Mouse (Mus musculus) bone marrow macrophage, adult 2 months (primary cell): ENCODE data around the gene Ptprb.

Source experiments
- CTCF ChIP-seq: IDR thresholded peaks from 2 replicates; pipeline ENCODE4 v1.5.1; 2012; ENCODE audit warnings: low read depth, mild to moderate bottlenecking, low read length, moderate library complexity
- POLR2A ChIP-seq: IDR thresholded peaks from 2 replicates; pipeline ENCODE4 v1.6.1; 2012; ENCODE audit warnings: mild to moderate bottlenecking, low read depth, low read length, borderline replicate concordance

DNA sequence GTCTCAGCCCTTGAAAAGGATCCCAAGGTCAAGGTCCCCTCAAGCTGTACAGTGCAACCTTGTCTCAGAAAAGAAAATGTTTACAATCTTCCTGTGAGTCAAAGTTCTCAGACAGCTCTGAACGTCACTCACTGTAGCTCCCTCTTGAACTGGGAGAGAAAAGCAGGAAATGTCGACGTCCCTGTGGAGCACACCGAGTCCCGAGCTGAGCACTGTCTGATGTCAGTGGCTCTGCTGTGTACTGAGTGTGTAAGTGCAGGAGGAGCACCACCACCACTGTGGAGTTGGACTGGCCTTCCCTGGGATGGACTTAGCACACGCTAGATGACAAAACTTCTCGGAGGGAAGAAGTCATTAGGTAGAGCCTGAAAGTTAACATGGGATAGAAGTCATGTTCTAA lies 31.9 kb upstream of the Ptprb start:
- TF ChIP-seq CTCF = no peak
- no peak for TF ChIP-seq POLR2A
